Mouse (Mus musculus) heart, adult 2 months (tissue): Measurements from ENCODE around the gene Nxt2.

ENCODE experiments used
- CTCF ChIP-seq: fragments of 200-600 bp; IDR thresholded peaks from 2 replicates; pipeline ENCODE4 v1.8.1; 2022; ENCODE audit warnings: antibody characterized with exemption, mild to moderate bottlenecking, moderate library complexity
- EP300 ChIP-seq: fragments of 200-500 bp; IDR thresholded peaks from 2 replicates; pipeline ENCODE4 v1.6.1; 2011; ENCODE audit warnings: low read depth, low read length, control low read depth; ENCODE audit not compliant: insufficient read depth
- POLR2A ChIP-seq: fragments of 200-500 bp; IDR thresholded peaks from 2 replicates; pipeline ENCODE4 v1.6.1; 2011; ENCODE audit warnings: mild to moderate bottlenecking, low read depth, low read length, control low read depth; ENCODE audit not compliant: insufficient read depth

GRCm38 (mm10) chrX:142245682-142246327 is 19.2 kb downstream of the Nxt2 start:
- TF ChIP-seq CTCF (no peak), POLR2A (no peak), EP300 (no peak)
